Mouse (Mus musculus) stomach, embryonic 16.5 days (tissue): ENCODE results near the gene C130074G19Rik. TPM values are rescaled to one million over a fixed set of nuclear protein-coding genes. Genes with fewer than 3 reads are reported as not detected.

Experiments used
- ATAC-seq: fragments of 200-750 bp; cut with Nextera tagmentation; 2 replicates; pipeline ENCODE4 v1.8.0; 2017; ENCODE audit warnings: moderate number of reproducible peaks, moderate TSS enrichment; ENCODE audit not compliant: insufficient read depth, low FRiP score
- H3K27ac ChIP-seq: fragments of 300-500 bp; sonication (generic); 2 replicates; pipeline ENCODE4 v1.5.1; 2014; ENCODE audit warnings: low read length
- H3K27me3 ChIP-seq: fragments of 300-500 bp; sonication (generic); 2 replicates; pipeline ENCODE4 v1.6.1; 2014; ENCODE audit warnings: low read length, control low read depth, mixed read lengths; ENCODE audit not compliant: control insufficient read depth, insufficient read depth
- H3K36me3 ChIP-seq: fragments of 300-500 bp; sonication (generic); 2 replicates; pipeline ENCODE4 v1.6.1; 2014; ENCODE audit warnings: low read length; ENCODE audit not compliant: control insufficient read depth, insufficient read depth
- H3K4me1 ChIP-seq: fragments of 300-500 bp; sonication (generic); 2 replicates; pipeline ENCODE4 v1.6.1; 2014; ENCODE audit warnings: low read length, control low read depth, mixed read lengths; ENCODE audit not compliant: control insufficient read depth, insufficient read depth
- H3K4me2 ChIP-seq: fragments of 300-500 bp; sonication (generic); 2 replicates; pipeline ENCODE4 v1.6.1; 2014; ENCODE audit warnings: low read depth, low read length, mixed read lengths
- H3K4me3 ChIP-seq: fragments of 300-500 bp; sonication (generic); replicated peaks from 2 replicates; pipeline ENCODE4 v1.5.1; 2014; ENCODE audit warnings: mild to moderate bottlenecking, low read length
- H3K9ac ChIP-seq: fragments of 300-500 bp; sonication (generic); 2 replicates; pipeline ENCODE4 v1.6.1; 2014; ENCODE audit warnings: low read length
- H3K9me3 ChIP-seq: fragments of 300-500 bp; sonication (generic); replicated peaks from 2 replicates; pipeline ENCODE4 v1.6.1; 2016; ENCODE audit warnings: low read length, control low read depth; ENCODE audit not compliant: control insufficient read depth
- WGBS: fragments of 180-500 bp; shearing (Covaris S2); extraction: QIAGEN DNeasy Blood & Tissue Kit; methylation state at CpG from one replicate; pipeline ENCODE4 v1.1.7; 2014; 5-methylcytosine and 5-hydroxymethylcytosine counted together
- polyA plus RNA-seq: library from polyadenylated mRNA; unstranded; fragments of >200 nt; fragmentation: Nextera tagmentation; extraction: Ambion mirVana; gene quantifications from 2 replicates; pipeline ENCODE4 v1.2.1, GENCODE M21; 2015

The C130074G19Rik gene
- 1.5 and 2.2 TPM in 2 replicates for polyA plus RNA-seq

- H3K36me3 ChIP-seq: no peaks in the 10 kb centered on the region
- no peak within 1 kb of the TSS for H3K27ac ChIP-seq
- ATAC-seq: peak; percentile 91
- H3K9ac ChIP-seq: peak within 1 kb of the TSS; percentile 71
- 0 out of 2 replicates have a peak, but pooled peaks cover 7% of the 10 kb centered on the region for H3K4me1 ChIP-seq
- WGBS: 4% methylated on average over 77 of the region's 77 CpGs
- H3K4me2 ChIP-seq: peak within 1 kb of the TSS; percentile 82
- H3K4me3 ChIP-seq: peak within 1 kb of the TSS; percentile 52
- no peaks in the 10 kb centered on the region for H3K9me3 ChIP-seq
- peaks cover 28% of the 10 kb centered on the region for H3K27me3 ChIP-seq
These were observed at the start of gene C130074G19Rik for GRCm38 (mm10) chr1:184882281-184883268. C130074G19Rik (minus strand) TSS chr1:184883218.

DNA sequence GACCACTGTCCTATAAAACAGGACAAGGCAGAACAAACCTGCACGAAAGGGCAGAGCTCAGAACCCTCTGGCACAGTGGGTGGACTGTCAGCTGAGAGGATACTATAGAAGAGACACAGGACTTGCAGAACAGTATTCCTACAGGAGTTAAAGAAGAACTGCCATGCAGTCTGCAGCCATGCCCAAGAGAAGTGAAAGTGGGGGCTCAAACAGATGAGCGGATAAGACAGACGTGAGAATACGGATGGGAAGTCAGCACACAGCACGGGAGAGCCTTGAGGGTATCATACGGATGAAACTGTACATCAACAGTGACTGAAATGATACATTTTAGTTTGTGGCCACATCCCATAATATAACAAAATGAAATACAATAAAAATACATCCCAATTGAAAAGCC is 48.1 kb upstream of the C130074G19Rik start:
- no peak for ATAC-seq
- no peak overlapping the region for H3K9ac ChIP-seq
- 0 out of 2 replicates have a peak, but pooled peaks cover 3% of the 10 kb centered on the region for H3K4me1 ChIP-seq
- 82% methylated on average over 6 of the region's 6 CpGs for WGBS
- H3K36me3 ChIP-seq: no peaks in the 10 kb centered on the region
- no peak overlapping the region for H3K4me3 ChIP-seq
- no peaks in the 10 kb centered on the region for H3K9me3 ChIP-seq
- H3K4me2 ChIP-seq: no peak overlapping the region
- H3K27me3 ChIP-seq: no peaks in the 10 kb centered on the region
- no peak overlapping the region for H3K27ac ChIP-seq

DNA sequence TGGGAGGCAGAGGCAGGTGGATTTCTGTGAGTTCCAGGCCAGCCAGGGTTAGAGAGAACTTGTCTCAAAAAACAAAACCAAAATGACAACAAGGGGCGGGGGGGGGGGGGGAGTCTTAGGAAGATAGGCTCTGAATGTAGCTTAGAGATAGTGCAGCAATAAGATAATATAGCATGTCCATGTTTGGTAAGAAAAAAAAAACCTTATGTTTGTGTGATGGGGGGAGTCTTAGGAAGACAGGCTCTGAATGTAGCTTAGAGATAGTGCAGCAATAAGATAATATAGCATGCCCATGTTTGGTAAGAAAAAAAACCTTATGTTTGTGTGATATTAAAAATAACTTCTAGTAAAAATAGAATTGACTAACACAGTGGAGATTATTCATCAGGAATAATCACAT is 45.4 kb upstream of the C130074G19Rik start:
- Histone ChIP-seq H3K27ac (no peak overlapping the region), H3K4me1 (no peaks in the 10 kb centered on the region), H3K4me3 (no peak overlapping the region), H3K4me2 (no peak overlapping the region), H3K9ac (no peak overlapping the region), H3K27me3 (no peaks in the 10 kb centered on the region), H3K36me3 (no peaks in the 10 kb centered on the region), H3K9me3 (no peaks in the 10 kb centered on the region)
- no peak for ATAC-seq
- 71% methylated on average over 1 of the region's 1 CpGs for WGBS

DNA sequence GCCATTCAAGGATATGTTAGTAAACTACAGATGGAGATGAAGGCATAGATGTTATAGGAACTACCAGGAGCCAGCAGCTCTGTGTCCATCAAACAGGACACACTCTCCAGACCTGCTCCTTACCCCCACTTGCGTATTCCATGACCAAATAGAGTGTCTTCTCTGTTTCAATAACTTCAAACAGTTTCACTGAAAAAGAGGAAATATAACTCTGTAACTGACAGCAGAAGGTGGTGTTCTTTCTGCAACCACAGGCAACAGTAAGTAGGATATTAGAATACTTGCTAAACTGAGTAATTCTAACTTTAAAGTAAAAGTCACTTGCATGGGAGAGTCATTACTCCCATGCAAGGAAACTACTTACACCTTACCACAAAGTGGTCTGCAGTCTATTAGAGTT is 44.9 kb upstream of the C130074G19Rik start:
- no peaks in the 10 kb centered on the region for H3K9me3 ChIP-seq
- H3K4me2 ChIP-seq: no peak overlapping the region
- H3K27ac ChIP-seq: no peak overlapping the region
- H3K9ac ChIP-seq: no peak overlapping the region
- no peak overlapping the region for H3K4me3 ChIP-seq
- H3K36me3 ChIP-seq: no peaks in the 10 kb centered on the region
- no peaks in the 10 kb centered on the region for H3K27me3 ChIP-seq
- WGBS: 88% methylated on average over 1 of the region's 1 CpGs
- no peak for ATAC-seq
- no peaks in the 10 kb centered on the region for H3K4me1 ChIP-seq

DNA sequence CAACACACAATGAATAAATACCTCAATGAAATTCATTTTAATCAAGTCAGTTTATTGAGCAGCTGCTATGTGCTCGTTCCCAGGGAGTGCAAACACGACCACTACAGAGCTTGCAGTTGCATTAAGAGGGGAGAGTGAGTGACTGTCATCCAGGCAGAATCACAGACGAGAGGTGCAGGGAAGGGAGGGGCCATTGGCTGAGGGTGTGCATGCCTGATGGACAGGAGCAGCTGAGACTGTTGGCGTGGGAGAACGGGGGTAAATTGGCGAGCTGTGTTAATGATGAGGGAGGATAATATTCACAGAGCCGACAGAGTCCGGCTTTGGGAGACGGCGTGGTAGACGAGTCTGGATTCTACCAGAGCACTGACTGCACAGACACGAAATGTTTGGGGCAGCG is 39.8 kb upstream of the C130074G19Rik start:
- no peak overlapping the region for H3K4me3 ChIP-seq
- 89% methylated on average over 13 of the region's 13 CpGs for WGBS
- ATAC-seq: no peak
- no peaks in the 10 kb centered on the region for H3K27me3 ChIP-seq
- H3K36me3 ChIP-seq: peaks cover 6% of the 10 kb centered on the region; the same call in 1 of the 2 replicates
- no peaks in the 10 kb centered on the region for H3K9me3 ChIP-seq
- no peaks in the 10 kb centered on the region for H3K4me1 ChIP-seq
- no peak overlapping the region for H3K4me2 ChIP-seq
- H3K9ac ChIP-seq: no peak overlapping the region
- H3K27ac ChIP-seq: no peak overlapping the region

- Histone ChIP-seq H3K36me3 (peaks cover 6% of the 10 kb centered on the region; the same call in 1 of the 2 replicates), H3K4me2 (no peak overlapping the region), H3K4me1 (no peaks in the 10 kb centered on the region), H3K9ac (no peak overlapping the region), H3K9me3 (no peaks in the 10 kb centered on the region), H3K27me3 (no peaks in the 10 kb centered on the region), H3K4me3 (no peak overlapping the region), H3K27ac (no peak overlapping the region)
- ATAC-seq: no peak
- WGBS: 79% methylated on average over 5 of the region's 5 CpGs
These were observed 37.0 kb upstream of the C130074G19Rik start for GRCm38 (mm10) chr1:184920057-184920456.

DNA sequence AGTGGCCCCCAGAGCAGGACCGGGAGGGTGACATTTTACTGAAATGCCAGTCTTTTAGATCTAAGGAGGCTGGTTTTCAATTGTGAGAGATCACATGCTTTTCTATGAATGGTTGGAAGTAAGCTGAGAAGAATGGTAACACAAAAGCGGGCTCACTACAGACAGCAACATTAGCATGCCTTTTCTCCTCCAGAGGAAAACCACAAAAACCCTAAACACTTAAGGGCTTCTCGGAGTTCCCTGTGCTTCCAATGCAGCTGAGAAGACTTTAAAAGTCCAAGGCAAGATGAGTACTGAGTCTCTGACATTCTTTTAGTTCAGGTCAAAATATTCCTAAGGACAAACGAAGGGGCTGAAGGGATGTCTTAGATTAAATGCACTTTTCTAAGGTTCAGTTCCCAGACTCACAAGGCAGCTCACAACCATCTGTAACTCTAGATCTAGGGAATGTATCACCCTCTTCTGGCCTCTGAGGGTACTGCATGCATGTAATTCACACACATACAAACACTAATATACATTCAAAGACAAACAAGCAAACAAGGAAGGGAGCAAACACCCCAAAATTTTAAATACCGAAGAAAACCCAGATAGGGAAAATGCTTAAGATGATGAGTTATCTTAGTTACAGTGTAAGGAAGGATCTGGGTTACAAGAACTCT is 35.3 kb upstream of the C130074G19Rik start:
- no peak for ATAC-seq
- 89% methylated on average over 5 of the region's 5 CpGs for WGBS
- H3K27me3 ChIP-seq: no peaks in the 10 kb centered on the region
- no peak overlapping the region for H3K27ac ChIP-seq
- no peak overlapping the region for H3K9ac ChIP-seq
- H3K9me3 ChIP-seq: no peaks in the 10 kb centered on the region
- no peaks in the 10 kb centered on the region for H3K4me1 ChIP-seq
- no peak overlapping the region for H3K4me2 ChIP-seq
- H3K36me3 ChIP-seq: peaks cover 6% of the 10 kb centered on the region; the same call in 1 of the 2 replicates
- no peak overlapping the region for H3K4me3 ChIP-seq

- H3K27me3 ChIP-seq: no peaks in the 10 kb centered on the region
- H3K4me1 ChIP-seq: 0 out of 2 replicates have a peak, but pooled peaks cover 3% of the 10 kb centered on the region
- H3K4me3 ChIP-seq: no peak overlapping the region
- H3K9me3 ChIP-seq: no peaks in the 10 kb centered on the region
- 94% methylated on average over 18 of the region's 18 CpGs for WGBS
- H3K36me3 ChIP-seq: peaks cover 3% of the 10 kb centered on the region; the same call in 1 of the 2 replicates
- no peak overlapping the region for H3K9ac ChIP-seq
- no peak overlapping the region for H3K27ac ChIP-seq
- ATAC-seq: no peak; the same call in 1 of the 2 replicates
- no peak overlapping the region for H3K4me2 ChIP-seq
These were observed 29.3 kb upstream of the C130074G19Rik start for GRCm38 (mm10) chr1:184912336-184912735.

- ATAC-seq: peak; percentile 80; the same call in 1 of the 2 replicates
- H3K36me3 ChIP-seq: peaks cover 3% of the 10 kb centered on the region; the same call in 1 of the 2 replicates
- no peaks in the 10 kb centered on the region for H3K27me3 ChIP-seq
- WGBS: 57% methylated on average over 6 of the region's 6 CpGs
- H3K27ac ChIP-seq: no peak overlapping the region
- no peak overlapping the region for H3K9ac ChIP-seq
- H3K4me3 ChIP-seq: no peak overlapping the region
- 0 out of 2 replicates have a peak, but pooled peaks cover 3% of the 10 kb centered on the region for H3K4me1 ChIP-seq
- no peak overlapping the region for H3K4me2 ChIP-seq
- no peaks in the 10 kb centered on the region for H3K9me3 ChIP-seq
These were observed 28.8 kb upstream of the C130074G19Rik start for GRCm38 (mm10) chr1:184911861-184912260.
